Mouse (Mus musculus): Measurements from ENCODE around the gene Clcnka. TPM values are rescaled to one million over a fixed set of nuclear protein-coding genes. Genes with fewer than 3 reads are reported as not detected.

Gene Clcnka
- polyA plus RNA-seq, 1 experiment: not detected

DNA sequence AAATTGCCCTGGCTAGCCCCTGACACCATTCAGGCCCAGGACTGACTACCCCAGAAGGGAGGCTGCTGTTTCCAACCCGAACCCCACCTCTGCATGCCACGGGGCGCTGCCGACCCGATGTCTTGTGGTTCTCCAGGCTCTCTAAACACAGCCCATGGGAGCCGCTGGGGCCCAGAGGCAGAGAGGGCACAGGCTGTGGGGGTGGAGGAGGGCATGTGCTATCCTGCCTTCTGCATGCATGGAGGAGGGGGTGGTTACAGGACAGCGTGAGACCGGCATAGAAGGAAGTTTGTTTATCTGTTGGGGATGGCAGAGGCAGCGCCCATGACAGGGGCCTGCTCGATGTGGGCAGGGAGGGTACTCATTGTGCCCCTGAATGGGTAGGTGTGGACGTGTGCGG is 48.5 kb downstream of the Clcnka start:
- Histone ChIP-seq H3K27ac (ENCODE audit: insufficient read depth, low read length) (no peak overlapping the region), H3K27me3 (ENCODE audit: control insufficient read depth, insufficient read depth, low read length) (no peaks in the 10 kb centered on the region), H3K4me1 (ENCODE audit: control insufficient read depth, insufficient read depth, low read length) (no peaks in the 10 kb centered on the region), H3K4me3 (replicated peaks; ENCODE audit: insufficient read depth, low read depth, low read length) (no peak overlapping the region)
- TF ChIP-seq POLR2A (IDR thresholded peaks at IDR 0.05; ENCODE audit: borderline replicate concordance, insufficient read depth, low read length) (no peak), CTCF (IDR thresholded peaks at IDR 0.05; ENCODE audit: borderline replicate concordance, insufficient read depth, low read depth, low read length) (no peak)
- no peak for DNase-seq
- 88% methylated on average over 12 of the region's 12 CpGs for WGBS

DNA sequence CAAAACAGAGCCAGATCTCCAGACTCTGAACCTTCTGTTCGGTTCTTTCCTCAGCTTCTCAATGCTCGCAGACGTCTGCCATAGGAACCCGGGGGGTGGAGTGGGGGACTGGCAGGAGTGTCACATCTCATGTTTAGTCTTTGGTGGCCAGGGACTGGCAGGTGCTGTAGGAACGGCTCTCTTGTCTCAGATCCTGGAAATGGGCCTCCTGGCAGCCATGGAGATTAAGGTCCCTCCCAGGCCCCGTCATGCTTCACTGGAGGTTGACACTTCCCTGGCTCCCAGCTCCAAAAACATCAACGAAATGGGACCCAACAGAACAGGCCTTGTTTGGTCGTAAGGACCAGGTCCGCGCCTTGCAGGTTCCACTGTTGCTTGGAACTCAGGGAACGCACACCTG is 49.9 kb downstream of the Clcnka start:
- Histone ChIP-seq H3K4me1 (ENCODE audit: control insufficient read depth, insufficient read depth, low read length) (no peaks in the 10 kb centered on the region), H3K4me3 (replicated peaks; ENCODE audit: insufficient read depth, low read depth, low read length) (no peak overlapping the region), H3K27ac (ENCODE audit: insufficient read depth, low read length) (no peak overlapping the region), H3K27me3 (ENCODE audit: control insufficient read depth, insufficient read depth, low read length) (no peaks in the 10 kb centered on the region)
- no peak for DNase-seq
- whole genome bisulfite sequencing: 37% methylated on average over 11 of the region's 11 CpGs
- TF ChIP-seq CTCF (IDR thresholded peaks at IDR 0.05; ENCODE audit: borderline replicate concordance, insufficient read depth, low read depth, low read length) (no peak), POLR2A (IDR thresholded peaks at IDR 0.05; ENCODE audit: borderline replicate concordance, insufficient read depth, low read length) (no peak)

DNA sequence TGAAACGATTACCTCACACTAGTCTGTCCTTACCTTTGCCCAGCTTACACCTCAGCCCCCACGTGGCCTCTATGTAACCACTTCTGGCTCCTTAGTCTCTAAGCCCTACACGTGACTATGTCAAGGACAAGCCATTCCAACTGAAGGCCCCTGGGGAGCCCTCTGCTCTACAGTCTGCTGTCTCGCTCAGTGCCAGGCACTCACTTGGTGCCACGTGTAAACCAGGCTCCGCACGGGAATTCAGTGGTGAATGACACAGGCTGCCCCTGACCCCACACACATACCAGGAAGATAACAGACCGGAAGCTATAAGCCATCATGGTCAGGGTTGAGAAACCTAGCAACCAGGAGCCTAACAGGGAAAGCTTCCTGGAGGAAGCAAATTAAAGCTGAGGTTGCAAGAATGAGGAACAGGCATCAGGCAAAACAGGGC is 51.1 kb downstream of the Clcnka start:
- Histone ChIP-seq H3K4me3 (replicated peaks; ENCODE audit: insufficient read depth, low read depth, low read length) (no peak overlapping the region), H3K27ac (ENCODE audit: insufficient read depth, low read length) (no peak overlapping the region), H3K27me3 (ENCODE audit: control insufficient read depth, insufficient read depth, low read length) (no peaks in the 10 kb centered on the region), H3K4me1 (ENCODE audit: control insufficient read depth, insufficient read depth, low read length) (no peaks in the 10 kb centered on the region; the same call in 1 of the 2 replicates)
- no peak for TF ChIP-seq POLR2A (IDR thresholded peaks at IDR 0.05; ENCODE audit: borderline replicate concordance, insufficient read depth, low read length)
- TF ChIP-seq CTCF (IDR thresholded peaks at IDR 0.05; ENCODE audit: borderline replicate concordance, insufficient read depth, low read depth, low read length): no peak
- no peak for DNase-seq
- WGBS: 37% methylated on average over 8 of the region's 8 CpGs

DNA sequence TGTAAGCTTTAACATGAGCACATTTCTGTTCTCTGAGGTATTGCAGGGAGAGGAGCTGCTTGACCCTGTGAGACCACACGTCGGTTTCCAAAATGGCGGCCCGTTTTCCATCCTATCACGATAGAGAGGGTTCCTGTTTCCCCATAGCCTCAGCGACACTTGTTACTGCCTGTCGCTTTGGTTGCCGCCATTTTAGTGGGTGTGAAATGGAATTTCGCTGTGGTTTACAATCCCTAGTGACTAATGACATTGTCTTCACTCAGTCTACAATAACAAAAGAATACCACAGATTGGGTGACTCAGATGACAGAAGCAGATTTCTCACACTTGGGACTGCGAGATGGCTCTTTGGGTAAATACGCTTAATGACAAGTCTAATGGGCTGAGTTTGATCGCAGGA is 53.3 kb downstream of the Clcnka start:
- no peak for DNase-seq
- TF ChIP-seq CTCF (IDR thresholded peaks at IDR 0.05; ENCODE audit: borderline replicate concordance, insufficient read depth, low read depth, low read length) (no peak), POLR2A (IDR thresholded peaks at IDR 0.05; ENCODE audit: borderline replicate concordance, insufficient read depth, low read length) (no peak)
- no peak overlapping the region for H3K27ac ChIP-seq (ENCODE audit: insufficient read depth, low read length)
- no peak overlapping the region for H3K4me3 ChIP-seq (replicated peaks; ENCODE audit: insufficient read depth, low read depth, low read length)
- H3K4me1 ChIP-seq (ENCODE audit: control insufficient read depth, insufficient read depth, low read length): no peaks in the 10 kb centered on the region; the same call in 1 of the 2 replicates
- no peaks in the 10 kb centered on the region for H3K27me3 ChIP-seq (ENCODE audit: control insufficient read depth, insufficient read depth, low read length)
- 96% methylated on average over 12 of the region's 12 CpGs for WGBS

DNA sequence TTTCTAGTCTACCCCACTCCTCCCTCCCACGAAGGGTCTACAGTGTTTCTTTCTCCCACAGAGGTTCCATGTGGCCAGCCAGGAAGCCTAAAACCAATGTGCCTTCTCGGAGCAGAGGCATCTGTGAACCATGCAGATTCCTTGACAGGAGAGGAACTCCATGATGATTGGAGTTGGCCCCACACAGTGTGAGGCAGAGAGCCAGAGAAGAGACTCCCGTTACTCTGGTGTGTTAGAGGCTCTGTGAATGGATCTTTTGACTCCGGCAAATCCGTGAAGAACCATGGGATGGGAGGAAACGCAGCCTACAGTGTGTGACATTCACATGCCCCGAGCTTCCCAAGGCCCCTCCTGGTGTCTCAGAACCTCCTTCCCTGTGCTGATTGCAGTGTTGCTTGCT is 55.0 kb downstream of the Clcnka start:
- DNase-seq: no peak
- no peaks in the 10 kb centered on the region for H3K27me3 ChIP-seq (ENCODE audit: control insufficient read depth, insufficient read depth, low read length)
- TF ChIP-seq POLR2A (IDR thresholded peaks at IDR 0.05; ENCODE audit: borderline replicate concordance, insufficient read depth, low read length) (no peak), CTCF (IDR thresholded peaks at IDR 0.05; ENCODE audit: borderline replicate concordance, insufficient read depth, low read depth, low read length) (no peak)
- H3K4me1 ChIP-seq (ENCODE audit: control insufficient read depth, insufficient read depth, low read length): no peaks in the 10 kb centered on the region; the same call in 1 of the 2 replicates
- H3K4me3 ChIP-seq (replicated peaks; ENCODE audit: insufficient read depth, low read depth, low read length): no peak overlapping the region
- no peak overlapping the region for H3K27ac ChIP-seq (ENCODE audit: insufficient read depth, low read length)
- 19% methylated on average over 7 of the region's 7 CpGs for WGBS

DNA sequence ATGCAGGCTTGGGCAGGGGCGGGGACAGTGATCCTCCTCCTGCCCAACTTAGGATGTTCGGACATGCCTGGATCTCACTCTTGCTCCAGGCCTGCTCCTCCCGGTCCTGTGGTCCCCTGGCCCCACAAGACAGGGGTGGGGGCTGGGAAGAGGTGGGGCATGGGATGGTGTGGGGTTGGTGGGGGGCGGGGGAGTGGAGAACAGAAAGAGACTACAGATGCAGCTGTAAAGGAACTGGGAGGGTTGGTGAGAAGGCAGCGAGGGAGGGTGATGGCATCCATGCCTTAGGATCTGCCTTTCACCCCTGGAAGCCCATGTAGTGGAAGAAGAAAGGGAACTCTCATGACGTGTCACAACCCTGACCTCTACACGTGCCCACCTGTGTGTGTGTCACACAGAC is 57.0 kb downstream of the Clcnka start:
- Histone ChIP-seq H3K27ac (ENCODE audit: insufficient read depth, low read length) (no peak overlapping the region), H3K4me1 (ENCODE audit: control insufficient read depth, insufficient read depth, low read length) (no peaks in the 10 kb centered on the region; the same call in 1 of the 2 replicates), H3K4me3 (replicated peaks; ENCODE audit: insufficient read depth, low read depth, low read length) (no peak overlapping the region), H3K27me3 (ENCODE audit: control insufficient read depth, insufficient read depth, low read length) (no peaks in the 10 kb centered on the region)
- TF ChIP-seq POLR2A (IDR thresholded peaks at IDR 0.05; ENCODE audit: borderline replicate concordance, insufficient read depth, low read length) (no peak), CTCF (IDR thresholded peaks at IDR 0.05; ENCODE audit: borderline replicate concordance, insufficient read depth, low read depth, low read length) (no peak)
- DNase-seq: no peak
- WGBS: 71% methylated on average over 7 of the region's 7 CpGs

DNA sequence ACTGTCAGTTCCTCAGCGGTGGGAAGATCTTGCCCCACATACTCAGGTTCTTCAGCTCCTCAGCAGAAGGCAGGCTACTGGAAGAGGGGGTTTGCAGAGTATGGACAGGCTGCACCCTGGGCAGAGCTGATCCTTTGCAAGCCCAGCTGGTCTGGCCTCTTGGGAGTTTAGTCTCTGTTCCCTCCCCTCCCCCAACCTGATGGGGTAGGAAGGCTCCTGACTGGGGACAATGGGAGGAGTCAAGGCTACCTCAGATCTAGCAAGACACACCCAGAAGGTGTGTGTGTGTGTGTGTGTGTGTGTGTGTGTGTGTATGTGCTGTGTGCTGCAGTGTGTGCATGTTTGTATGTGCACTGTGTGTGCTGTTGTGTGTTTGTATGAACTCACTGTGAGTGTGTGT is 59.7 kb downstream of the Clcnka start:
- H3K27me3 ChIP-seq (ENCODE audit: control insufficient read depth, insufficient read depth, low read length): no peaks in the 10 kb centered on the region
- no peaks in the 10 kb centered on the region; the same call in 1 of the 2 replicates for H3K4me1 ChIP-seq (ENCODE audit: control insufficient read depth, insufficient read depth, low read length)
- H3K4me3 ChIP-seq (replicated peaks; ENCODE audit: insufficient read depth, low read depth, low read length): no peak overlapping the region
- no peak overlapping the region for H3K27ac ChIP-seq (ENCODE audit: insufficient read depth, low read length)
- WGBS: 42% methylated on average over 1 of the region's 1 CpGs
- no peak for DNase-seq
- TF ChIP-seq CTCF (IDR thresholded peaks at IDR 0.05; ENCODE audit: borderline replicate concordance, insufficient read depth, low read depth, low read length) (no peak), POLR2A (IDR thresholded peaks at IDR 0.05; ENCODE audit: borderline replicate concordance, insufficient read depth, low read length) (no peak)

DNA sequence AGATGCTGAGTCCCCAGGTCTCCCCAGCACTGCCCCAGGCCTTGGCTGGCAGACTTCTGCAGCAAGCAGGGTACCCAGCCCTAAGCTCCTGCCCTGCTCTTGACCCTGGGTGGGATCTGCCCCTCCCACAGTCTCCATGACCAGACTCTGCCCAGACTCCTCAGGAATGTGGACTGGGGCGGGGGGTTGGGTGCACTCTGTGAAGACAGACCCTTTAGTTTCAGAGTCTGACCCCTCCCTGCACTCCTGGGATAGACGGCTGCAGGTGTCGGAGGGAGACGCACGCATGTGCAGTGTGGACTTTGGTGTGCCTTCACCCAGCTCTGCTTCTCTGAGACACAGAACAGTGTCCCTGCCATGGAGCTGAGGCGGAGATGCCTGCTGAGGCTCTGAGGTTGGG is 60.5 kb downstream of the Clcnka start:
- 72% methylated on average over 6 of the region's 6 CpGs for WGBS
- no peaks in the 10 kb centered on the region; the same call in 1 of the 2 replicates for H3K4me1 ChIP-seq (ENCODE audit: control insufficient read depth, insufficient read depth, low read length)
- TF ChIP-seq CTCF (IDR thresholded peaks at IDR 0.05; ENCODE audit: borderline replicate concordance, insufficient read depth, low read depth, low read length) (no peak), POLR2A (IDR thresholded peaks at IDR 0.05; ENCODE audit: borderline replicate concordance, insufficient read depth, low read length) (no peak)
- H3K27ac ChIP-seq (ENCODE audit: insufficient read depth, low read length): no peak overlapping the region
- H3K4me3 ChIP-seq (replicated peaks; ENCODE audit: insufficient read depth, low read depth, low read length): no peak overlapping the region
- no peaks in the 10 kb centered on the region for H3K27me3 ChIP-seq (ENCODE audit: control insufficient read depth, insufficient read depth, low read length)
- DNase-seq: no peak
